Mouse (Mus musculus): ENCODE measurements at regions not wholly inside any gene's neighbourhood (a gene's known extent, or its start where the extent isn't known, plus 50 kb on each side); places are given as distances from the start of the nearest gene placed in this dataset.

DNA sequence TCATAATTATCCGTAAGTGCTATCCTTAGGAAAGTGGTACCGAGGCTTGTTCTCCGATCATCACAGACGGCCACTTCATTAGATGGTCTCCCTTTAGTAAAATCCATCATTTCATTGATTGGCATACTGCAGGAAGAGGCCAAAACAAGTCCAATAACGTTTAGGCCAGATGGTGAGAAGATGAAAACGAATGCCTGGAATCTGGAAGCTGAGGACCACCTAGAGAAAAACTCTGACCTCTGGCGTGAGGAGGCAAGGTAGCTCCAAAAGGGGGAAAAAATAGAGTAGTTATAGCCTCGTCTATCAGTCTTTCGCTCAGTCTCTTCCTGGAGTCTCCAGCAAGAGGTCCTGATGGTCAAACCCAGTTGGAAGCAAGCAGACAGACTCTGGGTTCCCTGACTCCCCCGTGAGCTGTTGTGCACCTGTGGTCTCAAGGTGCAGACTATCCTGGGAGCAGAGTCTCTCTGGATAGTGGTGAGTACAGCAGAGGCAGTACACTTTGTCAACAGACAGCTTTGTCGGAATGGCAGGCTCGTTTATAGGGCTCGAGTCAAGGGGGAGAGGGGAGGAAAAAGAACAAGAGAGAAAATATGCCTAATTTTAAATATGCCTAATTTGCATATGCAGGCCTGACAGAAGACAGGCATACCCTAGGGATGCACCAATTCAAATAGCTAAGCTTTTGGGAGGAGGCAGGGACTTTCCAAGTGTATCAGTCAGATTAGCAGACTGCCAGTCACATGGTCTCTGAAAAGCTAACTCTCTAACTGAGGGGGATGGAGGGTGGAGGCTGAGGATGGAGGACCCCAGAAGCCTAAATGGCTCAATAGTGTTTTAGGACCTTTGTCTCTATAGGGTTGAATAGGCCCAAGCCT is 73.0 kb upstream of the Atp2b1 start:
- WGBS, result 89% methylated on average over 13 of the region's 13 CpGs
- H3K4me3 ChIP-seq (replicated peaks), result no peak overlapping the region
- ATAC-seq (ENCODE audit: low FRiP score), result no peak
- H3K9me3 ChIP-seq (replicated peaks), result peaks cover 14% of the 10 kb centered on the region; the same call in 1 of the 2 replicates
- no peak overlapping the region for H3K9ac ChIP-seq (replicated peaks)
- H3K4me1 ChIP-seq, result no peaks in the 10 kb centered on the region
- H3K36me3 ChIP-seq, result no peaks in the 10 kb centered on the region
- no peak overlapping the region for H3K27ac ChIP-seq (replicated peaks)
- H3K4me2 ChIP-seq, result no peak overlapping the region
- no peaks in the 10 kb centered on the region for H3K27me3 ChIP-seq (replicated peaks)

DNA sequence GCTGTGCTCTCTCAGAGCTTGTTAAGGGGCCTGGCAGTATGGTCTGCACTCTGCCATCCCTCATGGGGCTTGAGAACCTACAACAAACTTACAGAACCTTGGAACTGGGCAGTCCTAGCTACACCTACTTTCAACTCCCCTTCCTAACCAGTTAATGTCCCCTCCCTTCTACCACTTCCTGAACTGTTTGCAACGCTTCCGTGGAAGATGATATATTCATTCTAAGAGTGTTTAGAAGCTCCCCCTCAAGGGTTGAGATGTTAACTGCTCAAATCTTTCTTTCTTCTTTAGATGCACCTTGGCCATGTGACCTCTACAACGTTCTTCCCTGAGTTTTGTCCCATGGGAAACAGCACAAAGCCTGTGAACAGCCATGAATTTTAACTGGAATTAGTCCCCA is 72.3 kb upstream of the Atp2b1 start:
- Histone ChIP-seq H3K27me3 (replicated peaks) (no peaks in the 10 kb centered on the region), H3K27ac (replicated peaks) (no peak overlapping the region), H3K36me3 (no peaks in the 10 kb centered on the region), H3K9me3 (replicated peaks) (peaks cover 14% of the 10 kb centered on the region; the same call in 1 of the 2 replicates), H3K4me1 (no peaks in the 10 kb centered on the region), H3K9ac (replicated peaks) (no peak overlapping the region), H3K4me2 (no peak overlapping the region), H3K4me3 (replicated peaks) (no peak overlapping the region)
- ATAC-seq (ENCODE audit: low FRiP score), result no peak
- WGBS, result 85% methylated on average over 3 of the region's 3 CpGs

DNA sequence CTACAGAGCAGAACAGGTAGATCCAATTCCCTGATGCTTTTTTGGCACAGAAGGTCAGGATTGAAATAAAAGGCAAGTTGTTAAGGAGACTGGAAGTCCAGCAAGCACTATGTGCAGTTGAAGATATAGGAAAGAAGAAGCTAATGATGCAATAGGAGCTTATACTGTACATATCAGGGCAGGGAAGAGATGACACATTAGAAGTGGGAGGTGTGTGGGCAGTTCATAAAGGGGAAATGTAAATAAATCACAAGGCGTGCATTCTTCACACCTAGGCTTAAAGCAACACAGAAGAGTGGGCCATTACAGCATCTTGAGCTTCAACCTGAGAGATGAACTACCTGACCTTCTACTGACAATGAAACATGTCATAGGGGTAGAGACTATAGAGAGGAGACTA is 71.5 kb upstream of the Atp2b1 start:
- H3K4me2 ChIP-seq, result no peak overlapping the region
- 89% methylated on average over 1 of the region's 1 CpGs for WGBS
- H3K4me3 ChIP-seq (replicated peaks), result no peak overlapping the region
- H3K9me3 ChIP-seq (replicated peaks), result peaks cover 14% of the 10 kb centered on the region; the same call in 1 of the 2 replicates
- no peak for ATAC-seq (ENCODE audit: low FRiP score)
- no peaks in the 10 kb centered on the region for H3K27me3 ChIP-seq (replicated peaks)
- no peak overlapping the region for H3K27ac ChIP-seq (replicated peaks)
- H3K4me1 ChIP-seq, result no peaks in the 10 kb centered on the region
- no peak overlapping the region for H3K9ac ChIP-seq (replicated peaks)
- no peaks in the 10 kb centered on the region for H3K36me3 ChIP-seq

DNA sequence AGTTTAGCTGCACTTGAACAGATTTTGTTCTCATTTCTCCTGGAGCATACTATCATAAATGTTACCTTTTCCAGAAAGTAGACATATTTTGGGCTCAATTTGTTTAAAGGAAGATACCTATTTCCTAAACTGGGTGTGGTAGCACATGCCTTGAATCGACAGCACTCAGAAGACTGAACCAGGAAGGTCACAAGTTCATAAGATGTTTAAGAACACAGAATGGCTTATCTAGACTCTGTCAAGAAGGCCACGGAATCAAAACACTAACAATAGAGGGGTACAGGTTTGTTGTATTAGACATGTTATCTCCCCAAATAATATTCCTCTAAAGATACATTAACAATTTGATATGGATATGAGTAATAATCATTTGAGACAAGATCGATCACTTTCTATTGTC is 64.4 kb upstream of the Atp2b1 start:
- 0 out of 2 replicates have a peak, but pooled peaks cover under 1% of the 10 kb centered on the region for H3K9me3 ChIP-seq (replicated peaks)
- WGBS, result 92% methylated on average over 3 of the region's 3 CpGs

DNA sequence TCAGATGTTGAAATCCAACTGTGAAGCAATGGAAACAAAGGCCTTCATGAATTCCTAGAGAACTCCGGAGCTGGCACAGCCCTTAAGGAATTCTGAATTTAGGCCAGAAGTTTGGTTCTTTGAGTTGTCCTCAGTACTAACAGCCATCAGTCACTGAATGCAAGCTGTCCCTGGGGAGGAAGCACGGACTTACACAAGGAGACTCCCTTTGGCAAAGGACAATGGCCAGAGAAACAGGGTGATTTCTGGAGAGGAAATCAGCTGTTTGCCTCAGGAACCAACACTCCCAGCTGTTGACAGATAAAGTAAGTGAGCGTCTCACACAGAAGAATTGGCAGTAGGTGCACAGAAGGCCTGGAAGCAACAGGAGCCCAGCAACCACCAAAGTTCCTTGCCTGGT is 56.8 kb upstream of the Atp2b1 start:
- H3K4me1 ChIP-seq, result no peaks in the 10 kb centered on the region
- H3K27ac ChIP-seq (replicated peaks), result no peak overlapping the region
- no peak for ATAC-seq (ENCODE audit: low FRiP score)
- no peaks in the 10 kb centered on the region for H3K9me3 ChIP-seq (replicated peaks)
- H3K4me3 ChIP-seq (replicated peaks), result no peak overlapping the region
- no peak overlapping the region for H3K9ac ChIP-seq (replicated peaks)
- no peaks in the 10 kb centered on the region for H3K27me3 ChIP-seq (replicated peaks)
- H3K4me2 ChIP-seq, result no peak overlapping the region
- 58% methylated on average over 3 of the region's 3 CpGs for WGBS
- no peaks in the 10 kb centered on the region for H3K36me3 ChIP-seq

More for the DNA sequence above, 64.4 kb upstream of the Atp2b1 start:
- Histone ChIP-seq H3K9ac (replicated peaks) (no peak overlapping the region), H3K4me3 (replicated peaks) (no peak overlapping the region), H3K27me3 (replicated peaks) (no peaks in the 10 kb centered on the region), H3K36me3 (no peaks in the 10 kb centered on the region), H3K4me2 (no peak overlapping the region), H3K27ac (replicated peaks) (no peak overlapping the region), H3K4me1 (no peaks in the 10 kb centered on the region)
- ATAC-seq (ENCODE audit: low FRiP score), result no peak

DNA sequence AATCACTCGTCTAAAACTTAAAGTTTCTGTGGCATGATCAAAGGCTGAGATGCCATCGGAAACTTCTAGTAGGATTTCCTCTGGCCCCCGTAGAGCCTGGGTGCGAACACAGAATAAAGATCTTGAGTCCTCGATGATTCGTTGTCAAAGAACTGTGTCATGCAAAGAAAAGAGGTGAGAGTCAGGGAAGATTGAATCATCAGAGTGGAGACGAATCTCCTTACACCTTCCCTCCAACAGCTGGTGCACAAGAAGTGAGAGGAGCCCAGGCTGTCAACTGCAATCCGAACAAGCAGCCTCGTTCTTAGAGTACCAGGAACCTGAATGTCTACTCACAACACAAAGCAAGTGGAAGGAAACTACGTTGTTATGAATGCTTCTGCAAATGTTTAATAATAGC is 52.7 kb upstream of the Atp2b1 start:
- Histone ChIP-seq H3K9ac (replicated peaks) (no peak overlapping the region), H3K4me1 (no peaks in the 10 kb centered on the region), H3K9me3 (replicated peaks) (no peaks in the 10 kb centered on the region), H3K27ac (replicated peaks) (no peak overlapping the region), H3K36me3 (no peaks in the 10 kb centered on the region), H3K27me3 (replicated peaks) (no peaks in the 10 kb centered on the region), H3K4me3 (replicated peaks) (no peak overlapping the region), H3K4me2 (no peak overlapping the region)
- no peak for ATAC-seq (ENCODE audit: low FRiP score)
- WGBS, result 90% methylated on average over 10 of the region's 10 CpGs

DNA sequence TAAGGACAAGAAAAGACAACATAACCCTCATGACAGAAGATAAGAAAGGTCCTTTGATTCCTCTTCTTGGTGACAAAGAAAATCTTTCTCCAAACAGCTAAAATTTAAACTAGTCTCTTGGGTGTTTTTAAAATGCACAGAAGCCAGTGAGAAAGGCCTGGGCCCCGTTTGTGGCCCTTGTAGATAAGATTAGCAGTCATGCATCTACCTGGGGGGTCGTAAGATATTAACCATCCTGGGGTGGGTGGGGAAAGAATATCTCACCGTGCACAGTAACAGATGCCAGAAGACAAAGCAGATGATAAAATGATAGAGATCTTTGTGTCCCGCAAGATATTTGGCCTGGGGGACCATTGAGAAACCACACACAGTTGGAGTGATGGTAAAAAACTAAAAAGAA is 51.5 kb upstream of the Atp2b1 start:
- Histone ChIP-seq H3K36me3 (no peaks in the 10 kb centered on the region), H3K27me3 (replicated peaks) (no peaks in the 10 kb centered on the region), H3K9me3 (replicated peaks) (no peaks in the 10 kb centered on the region), H3K9ac (replicated peaks) (no peak overlapping the region), H3K4me2 (no peak overlapping the region), H3K4me3 (replicated peaks) (no peak overlapping the region), H3K4me1 (no peaks in the 10 kb centered on the region), H3K27ac (replicated peaks) (no peak overlapping the region)
- WGBS, result 85% methylated on average over 4 of the region's 4 CpGs
- ATAC-seq (ENCODE audit: low FRiP score), result no peak

DNA sequence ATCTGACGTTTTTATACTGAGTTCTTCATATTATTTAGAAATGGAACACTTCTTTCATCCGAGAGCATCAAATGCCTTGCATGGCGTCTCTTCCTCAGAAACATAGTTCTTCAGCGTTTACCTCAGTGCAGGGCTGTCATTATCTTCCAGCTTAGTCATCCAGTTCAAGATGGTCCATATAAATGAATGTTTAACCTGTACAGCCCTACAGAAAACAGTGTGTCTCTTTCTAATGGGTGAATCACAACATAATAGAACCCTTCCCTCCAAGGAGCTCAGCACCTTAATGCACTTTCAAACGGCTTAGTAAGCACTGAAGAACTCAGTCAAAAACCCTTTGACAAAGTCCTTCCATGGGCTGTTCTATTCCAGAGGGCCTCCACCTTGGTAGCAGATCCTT is 49.8 kb upstream of the Atp2b1 start:
- Histone ChIP-seq H3K9ac (replicated peaks) (no peak overlapping the region), H3K36me3 (no peaks in the 10 kb centered on the region), H3K4me2 (no peak overlapping the region), H3K4me1 (no peaks in the 10 kb centered on the region), H3K4me3 (replicated peaks) (no peak overlapping the region), H3K27ac (replicated peaks) (no peak overlapping the region), H3K9me3 (replicated peaks) (no peaks in the 10 kb centered on the region), H3K27me3 (replicated peaks) (no peaks in the 10 kb centered on the region)
- no peak for ATAC-seq (ENCODE audit: low FRiP score)
- 87% methylated on average over 5 of the region's 5 CpGs for WGBS

Data from neural tube, embryonic 15.5 days (tissue).